Mouse (Mus musculus): ENCODE data around the gene Scrn3. TPM values are rescaled to one million over a fixed set of nuclear protein-coding genes. Genes with fewer than 3 reads are reported as not detected.
A peak's percentile ranks its signal among the peaks of the same experiment; 100 is the strongest.

Scrn3 gene
- polyA plus RNA-seq, 1 experiment from 2014 or later = 7.2 TPM

DNA sequence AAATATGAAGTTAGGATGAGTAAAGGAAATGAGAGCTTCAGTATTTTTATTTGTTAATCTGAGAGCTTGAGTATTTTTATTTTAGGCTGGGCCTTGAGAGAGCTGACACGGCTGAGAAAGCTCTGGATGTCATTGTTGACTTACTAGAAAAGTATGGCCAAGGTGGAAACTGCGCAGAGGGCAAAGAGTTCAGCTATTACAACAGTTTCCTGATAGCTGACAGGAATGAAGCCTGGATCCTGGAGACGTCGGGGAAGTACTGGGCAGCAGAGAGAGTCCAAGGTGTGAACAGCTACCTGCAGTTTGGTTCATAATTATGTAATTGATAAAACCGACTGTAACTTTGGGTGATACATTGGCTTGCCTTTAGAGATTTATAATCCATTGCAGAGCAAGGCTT lies 6.8 kb downstream of the Scrn3 start:
- Histone ChIP-seq H3K9ac (ENCODE audit: low read length) (no peak overlapping the region), H3K27me3 (replicated peaks; ENCODE audit: control insufficient read depth, insufficient read depth, low read length) (no peaks in the 10 kb centered on the region), H3K9me3 (replicated peaks; ENCODE audit: control insufficient read depth, low read length) (no peaks in the 10 kb centered on the region), H3K4me3 (ENCODE audit: low read depth, low read length) (no peak overlapping the region), H3K4me2 (ENCODE audit: low read length) (no peak overlapping the region), H3K4me1 (ENCODE audit: control insufficient read depth, insufficient read depth, low read length) (no peaks in the 10 kb centered on the region), H3K27ac (ENCODE audit: low read depth, low read length) (no peak overlapping the region), H3K36me3 (ENCODE audit: control insufficient read depth, insufficient read depth, low read length) (no peaks in the 10 kb centered on the region)
- DNase-seq (ENCODE audit: low spot score) (no peak), ATAC-seq (no peak)
- WGBS = 90% methylated on average over 5 of the region's 5 CpGs

DNA sequence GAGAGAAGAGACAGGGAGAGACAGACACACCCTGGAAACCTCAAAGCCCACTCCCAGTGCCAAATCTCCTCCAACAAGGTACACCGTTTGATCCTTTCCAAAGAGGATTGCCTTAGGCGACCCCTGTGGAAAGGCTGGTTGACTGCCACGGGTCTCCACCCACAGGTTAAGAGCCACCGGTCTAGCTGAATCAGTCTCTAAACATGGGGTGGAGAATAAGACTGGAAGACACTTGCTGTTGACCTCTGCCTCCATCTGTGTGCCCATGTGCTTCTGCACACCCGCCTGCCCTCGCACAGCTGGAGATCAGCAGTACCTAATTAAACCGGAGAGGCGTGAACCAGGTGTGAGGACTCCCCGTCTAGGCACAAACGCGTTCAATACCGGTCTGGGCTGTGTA lies 10.6 kb downstream of the Scrn3 start:
- Histone ChIP-seq H3K27me3 (replicated peaks; ENCODE audit: control insufficient read depth, insufficient read depth, low read length) (no peaks in the 10 kb centered on the region), H3K4me3 (ENCODE audit: low read depth, low read length) (no peak overlapping the region), H3K36me3 (ENCODE audit: control insufficient read depth, insufficient read depth, low read length) (no peaks in the 10 kb centered on the region), H3K9me3 (replicated peaks; ENCODE audit: control insufficient read depth, low read length) (no peaks in the 10 kb centered on the region), H3K4me1 (ENCODE audit: control insufficient read depth, insufficient read depth, low read length) (no peaks in the 10 kb centered on the region), H3K9ac (ENCODE audit: low read length) (no peak overlapping the region), H3K4me2 (ENCODE audit: low read length) (no peak overlapping the region), H3K27ac (ENCODE audit: low read depth, low read length) (no peak overlapping the region)
- ATAC-seq (no peak), DNase-seq (ENCODE audit: low spot score) (no peak)
- 73% methylated on average over 12 of the region's 12 CpGs for WGBS

DNA sequence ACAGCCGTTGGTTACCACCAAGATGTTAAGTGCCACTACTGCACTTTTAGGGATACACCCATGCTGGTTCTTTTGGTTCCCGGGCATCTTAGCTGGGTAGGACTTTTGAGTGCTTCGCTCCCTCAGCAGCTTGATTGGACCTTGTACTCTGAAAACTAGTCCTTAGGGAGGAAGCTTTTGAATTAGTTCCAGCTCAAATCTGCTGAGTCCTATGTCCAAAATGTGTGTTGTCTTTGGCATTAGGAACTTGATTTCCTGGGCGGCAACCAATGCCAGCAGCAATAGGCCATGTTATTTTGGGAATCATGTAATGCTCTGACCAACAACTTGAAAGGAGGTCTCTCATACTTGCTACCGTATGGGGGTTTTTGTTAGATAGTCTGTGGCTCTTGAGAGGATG lies 13.5 kb downstream of the Scrn3 start:
- no peak overlapping the region for H3K27ac ChIP-seq (ENCODE audit: low read depth, low read length)
- no peaks in the 10 kb centered on the region for H3K9me3 ChIP-seq (replicated peaks; ENCODE audit: control insufficient read depth, low read length)
- H3K4me1 ChIP-seq (ENCODE audit: control insufficient read depth, insufficient read depth, low read length) = no peaks in the 10 kb centered on the region
- H3K4me2 ChIP-seq (ENCODE audit: low read length) = no peak overlapping the region
- no peak for DNase-seq (ENCODE audit: low spot score)
- no peak overlapping the region for H3K9ac ChIP-seq (ENCODE audit: low read length)
- WGBS = 94% methylated on average over 5 of the region's 5 CpGs
- ATAC-seq = no peak
- H3K36me3 ChIP-seq (ENCODE audit: control insufficient read depth, insufficient read depth, low read length) = no peaks in the 10 kb centered on the region
- H3K4me3 ChIP-seq (ENCODE audit: low read depth, low read length) = no peak overlapping the region
- H3K27me3 ChIP-seq (replicated peaks; ENCODE audit: control insufficient read depth, insufficient read depth, low read length) = no peaks in the 10 kb centered on the region

DNA sequence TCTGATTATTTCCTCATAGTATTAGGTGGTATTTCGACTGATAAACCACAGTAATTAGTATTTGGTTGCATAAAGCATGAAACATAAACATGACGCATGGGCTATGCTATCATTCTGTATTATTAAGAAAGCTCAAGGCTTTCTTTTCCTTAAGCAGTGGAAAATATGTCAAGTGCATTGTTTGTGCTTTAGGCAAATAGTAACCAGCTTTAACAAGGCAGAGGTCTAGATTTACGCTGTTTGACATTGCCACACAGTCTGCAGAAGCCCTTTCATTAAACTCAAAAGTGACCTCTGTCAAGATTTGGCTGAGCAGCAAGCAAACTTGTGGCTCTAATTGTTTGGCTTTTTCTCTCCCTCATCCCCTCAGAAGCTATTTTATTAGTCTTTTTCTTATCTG lies 23.5 kb downstream of the Scrn3 start:
- DNase-seq (ENCODE audit: low spot score) (no peak), ATAC-seq (no peak)
- Histone ChIP-seq H3K27me3 (replicated peaks; ENCODE audit: control insufficient read depth, insufficient read depth, low read length) (no peaks in the 10 kb centered on the region), H3K4me3 (ENCODE audit: low read depth, low read length) (no peak overlapping the region), H3K27ac (ENCODE audit: low read depth, low read length) (no peak overlapping the region), H3K4me2 (ENCODE audit: low read length) (no peak overlapping the region), H3K9ac (ENCODE audit: low read length) (no peak overlapping the region), H3K4me1 (ENCODE audit: control insufficient read depth, insufficient read depth, low read length) (no peaks in the 10 kb centered on the region), H3K36me3 (ENCODE audit: control insufficient read depth, insufficient read depth, low read length) (no peaks in the 10 kb centered on the region), H3K9me3 (replicated peaks; ENCODE audit: control insufficient read depth, low read length) (no peaks in the 10 kb centered on the region)
- WGBS = 92% methylated on average over 3 of the region's 3 CpGs

DNA sequence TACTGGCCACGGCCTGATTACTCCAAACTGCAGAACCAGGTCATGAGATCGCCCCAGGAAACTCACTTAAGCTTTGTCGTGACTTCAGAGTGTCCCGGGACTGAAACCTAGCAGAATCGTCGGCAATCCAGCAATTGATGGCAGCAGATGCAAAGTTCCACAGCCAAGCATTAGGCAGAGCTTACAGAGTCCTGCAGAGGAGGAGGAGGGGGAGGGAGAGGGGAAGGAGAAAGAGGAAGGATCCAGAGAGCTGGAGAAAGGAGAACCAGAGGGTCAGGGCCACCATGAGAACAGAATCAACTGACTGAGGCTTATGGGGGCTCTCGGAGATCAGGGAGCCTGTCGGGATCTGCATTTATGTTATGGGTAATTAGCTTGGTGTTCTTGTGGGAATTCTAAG lies 26.0 kb downstream of the Scrn3 start:
- Histone ChIP-seq H3K27ac (ENCODE audit: low read depth, low read length) (no peak overlapping the region), H3K9ac (ENCODE audit: low read length) (no peak overlapping the region), H3K4me1 (ENCODE audit: control insufficient read depth, insufficient read depth, low read length) (no peaks in the 10 kb centered on the region), H3K9me3 (replicated peaks; ENCODE audit: control insufficient read depth, low read length) (no peaks in the 10 kb centered on the region), H3K4me2 (ENCODE audit: low read length) (no peak overlapping the region), H3K4me3 (ENCODE audit: low read depth, low read length) (no peak overlapping the region), H3K36me3 (ENCODE audit: control insufficient read depth, insufficient read depth, low read length) (no peaks in the 10 kb centered on the region), H3K27me3 (replicated peaks; ENCODE audit: control insufficient read depth, insufficient read depth, low read length) (no peaks in the 10 kb centered on the region)
- ATAC-seq (no peak), DNase-seq (ENCODE audit: low spot score) (no peak)
- WGBS = 83% methylated on average over 8 of the region's 8 CpGs

DNA sequence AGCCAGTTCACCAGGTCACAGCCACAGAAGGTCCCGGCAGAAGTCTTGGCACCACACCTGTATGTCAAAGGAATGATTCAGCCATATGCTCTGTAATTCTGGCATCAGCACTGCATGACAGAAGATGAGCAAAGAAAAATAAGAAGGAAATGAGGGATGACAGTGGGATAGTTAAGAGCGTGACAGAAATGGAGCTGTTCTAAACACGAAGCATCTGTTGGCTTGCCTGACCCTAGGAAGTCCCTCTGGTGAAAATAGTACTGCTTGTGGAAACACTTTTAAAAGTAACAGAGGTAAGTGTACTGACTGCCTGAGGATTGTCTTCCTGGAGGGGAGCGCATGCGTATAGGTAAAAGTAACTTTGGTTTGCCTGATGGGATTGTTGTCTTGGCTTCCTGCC lies 31.3 kb downstream of the Scrn3 start:
- ATAC-seq = no peak
- Histone ChIP-seq H3K4me3 (ENCODE audit: low read depth, low read length) (no peak overlapping the region), H3K4me1 (ENCODE audit: control insufficient read depth, insufficient read depth, low read length) (peaks cover 7% of the 10 kb centered on the region), H3K4me2 (ENCODE audit: low read length) (no peak overlapping the region), H3K27ac (ENCODE audit: low read depth, low read length) (no peak overlapping the region), H3K27me3 (replicated peaks; ENCODE audit: control insufficient read depth, insufficient read depth, low read length) (no peaks in the 10 kb centered on the region), H3K9me3 (replicated peaks; ENCODE audit: control insufficient read depth, low read length) (no peaks in the 10 kb centered on the region), H3K36me3 (ENCODE audit: control insufficient read depth, insufficient read depth, low read length) (no peaks in the 10 kb centered on the region), H3K9ac (ENCODE audit: low read length) (no peak overlapping the region)
- WGBS = 89% methylated on average over 5 of the region's 5 CpGs
- no peak for DNase-seq (ENCODE audit: low spot score)

DNA sequence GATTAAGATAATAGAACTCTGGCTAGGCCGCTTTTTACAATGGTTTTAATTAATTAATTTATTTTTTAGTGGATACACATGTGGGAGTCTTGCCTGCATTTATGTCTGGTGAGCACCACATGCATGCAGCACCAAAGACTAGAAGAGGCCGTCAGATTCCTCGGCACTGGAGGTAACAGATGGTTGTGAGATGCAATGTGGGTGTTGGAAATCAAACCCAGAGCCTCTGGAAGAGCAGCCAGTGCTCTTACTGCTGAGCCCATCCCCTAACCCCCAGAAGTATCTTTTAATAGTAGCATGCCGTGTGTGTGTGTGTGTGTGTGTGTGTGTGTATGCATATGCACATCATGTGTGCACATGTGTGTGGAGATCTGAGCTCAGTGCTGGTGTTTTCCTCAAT lies 32.8 kb downstream of the Scrn3 start:
- H3K4me2 ChIP-seq (ENCODE audit: low read length) = no peak overlapping the region
- H3K27ac ChIP-seq (ENCODE audit: low read depth, low read length) = no peak overlapping the region
- no peaks in the 10 kb centered on the region for H3K27me3 ChIP-seq (replicated peaks; ENCODE audit: control insufficient read depth, insufficient read depth, low read length)
- H3K4me3 ChIP-seq (ENCODE audit: low read depth, low read length) = no peak overlapping the region
- H3K36me3 ChIP-seq (ENCODE audit: control insufficient read depth, insufficient read depth, low read length) = no peaks in the 10 kb centered on the region
- peaks cover 7% of the 10 kb centered on the region for H3K4me1 ChIP-seq (ENCODE audit: control insufficient read depth, insufficient read depth, low read length)
- DNase-seq (ENCODE audit: low spot score) (no peak), ATAC-seq (no peak)
- H3K9me3 ChIP-seq (replicated peaks; ENCODE audit: control insufficient read depth, low read length) = no peaks in the 10 kb centered on the region
- no peak overlapping the region for H3K9ac ChIP-seq (ENCODE audit: low read length)
- WGBS = 83% methylated on average over 4 of the region's 4 CpGs

DNA sequence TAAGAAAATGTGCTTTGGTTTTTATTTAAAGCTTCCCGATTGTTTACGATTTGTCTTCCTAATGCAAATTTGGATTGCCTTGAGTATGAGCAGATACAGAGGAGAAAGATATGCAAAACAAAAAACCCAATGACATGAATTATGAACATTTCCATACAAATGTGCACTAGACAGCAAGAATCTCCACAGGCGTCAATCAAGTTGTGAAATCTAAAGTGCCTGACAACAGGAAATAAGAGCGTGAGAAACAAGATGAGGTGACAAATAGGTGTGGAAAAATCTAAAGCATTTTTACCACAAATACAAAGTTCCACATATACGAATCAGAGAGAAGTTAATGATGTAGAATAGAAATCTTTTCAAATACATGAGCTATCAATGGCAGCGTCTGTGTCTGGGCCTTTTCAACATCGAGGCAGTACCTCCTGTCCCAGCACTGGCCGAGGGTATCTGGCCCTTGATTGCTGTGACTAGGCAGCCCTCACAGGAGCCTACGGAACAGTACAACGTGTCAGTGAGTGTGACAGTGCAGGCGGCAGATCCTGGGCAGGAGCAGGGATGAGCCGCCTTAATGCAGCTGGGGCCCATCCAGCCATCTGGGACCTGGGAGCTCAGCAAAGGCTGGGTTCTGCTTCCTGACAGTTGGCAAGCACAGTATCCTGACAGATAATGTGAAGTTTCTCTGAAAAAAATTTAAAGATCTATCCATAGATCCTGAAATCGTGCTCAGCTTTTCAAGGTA lies 34.1 kb downstream of the Scrn3 start:
- WGBS = 67% methylated on average over 13 of the region's 13 CpGs
- peak overlapping the region; percentile 65 for H3K27ac ChIP-seq (ENCODE audit: low read depth, low read length)
- H3K36me3 ChIP-seq (ENCODE audit: control insufficient read depth, insufficient read depth, low read length) = no peaks in the 10 kb centered on the region
- H3K27me3 ChIP-seq (replicated peaks; ENCODE audit: control insufficient read depth, insufficient read depth, low read length) = no peaks in the 10 kb centered on the region
- peaks cover 7% of the 10 kb centered on the region for H3K4me1 ChIP-seq (ENCODE audit: control insufficient read depth, insufficient read depth, low read length)
- H3K9me3 ChIP-seq (replicated peaks; ENCODE audit: control insufficient read depth, low read length) = no peaks in the 10 kb centered on the region
- no peak overlapping the region for H3K4me2 ChIP-seq (ENCODE audit: low read length)
- DNase-seq (ENCODE audit: low spot score) (peak; percentile 63), ATAC-seq (peak; percentile 78; the same call in 1 of the 2 replicates)
- H3K9ac ChIP-seq (ENCODE audit: low read length) = no peak overlapping the region
- H3K4me3 ChIP-seq (ENCODE audit: low read depth, low read length) = no peak overlapping the region

DNA sequence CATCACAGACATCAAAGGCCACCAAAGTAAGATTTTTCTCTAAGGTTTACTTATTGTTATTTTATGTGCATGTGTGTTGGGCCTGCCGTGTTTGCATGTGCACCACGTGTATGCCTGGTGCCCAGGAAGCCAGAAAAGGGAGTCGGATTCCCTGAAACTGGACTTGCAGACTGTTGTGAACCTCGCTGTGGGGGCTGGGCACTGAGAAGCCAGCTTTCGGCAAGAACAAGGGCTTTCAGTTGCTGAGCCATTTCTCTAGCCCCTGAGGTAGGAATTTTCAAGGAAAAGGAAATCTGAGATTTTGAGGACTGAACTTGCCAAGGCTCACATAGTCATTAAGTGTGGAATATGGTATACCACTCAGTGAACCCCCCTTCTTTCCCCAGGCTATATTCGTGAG lies 34.7 kb downstream of the Scrn3 start:
- Histone ChIP-seq H3K4me2 (ENCODE audit: low read length) (no peak overlapping the region), H3K9me3 (replicated peaks; ENCODE audit: control insufficient read depth, low read length) (no peaks in the 10 kb centered on the region), H3K27me3 (replicated peaks; ENCODE audit: control insufficient read depth, insufficient read depth, low read length) (no peaks in the 10 kb centered on the region), H3K36me3 (ENCODE audit: control insufficient read depth, insufficient read depth, low read length) (no peaks in the 10 kb centered on the region), H3K4me3 (ENCODE audit: low read depth, low read length) (no peak overlapping the region), H3K27ac (ENCODE audit: low read depth, low read length) (peak overlapping the region; percentile 65), H3K9ac (ENCODE audit: low read length) (no peak overlapping the region), H3K4me1 (ENCODE audit: control insufficient read depth, insufficient read depth, low read length) (peaks cover 7% of the 10 kb centered on the region)
- ATAC-seq (no peak), DNase-seq (ENCODE audit: low spot score) (peak; percentile 3)
- 70% methylated on average over 6 of the region's 6 CpGs for WGBS

All from forebrain, embryonic 14.5 days (tissue).